Mouse (Mus musculus): Measurements from ENCODE around the gene Hist1h4f. TPM values are rescaled to one million over a fixed set of nuclear protein-coding genes. Genes with fewer than 3 reads are reported as not detected.
"Not testable (repeated sequence)": the region's sequence is repeated elsewhere in the genome, so short reads cannot be mapped to it uniquely, and the experiment has no call there.

The Hist1h4f gene
- polyA plus RNA-seq, 1 experiment from 2014 or later = 0.80 TPM

- ATAC-seq (ENCODE audit: low FRiP score) = no peak
- Histone ChIP-seq H3K4me3 (ENCODE audit: low read depth, low read length) (no peak overlapping the region), H3K9ac (ENCODE audit: low read depth, low read length) (no peak overlapping the region), H3K27me3 (ENCODE audit: control insufficient read depth, insufficient read depth, low read length) (no peaks in the 10 kb centered on the region), H3K4me2 (replicated peaks; ENCODE audit: low read depth, low read length) (no peak overlapping the region), H3K36me3 (ENCODE audit: control insufficient read depth, insufficient read depth, low read length) (no peaks in the 10 kb centered on the region), H3K9me3 (ENCODE audit: control insufficient read depth, low read length) (no peaks in the 10 kb centered on the region), H3K4me1 (replicated peaks; ENCODE audit: control insufficient read depth, insufficient read depth, low read length) (0 out of 2 replicates have a peak, but pooled peaks cover 2% of the 10 kb centered on the region), H3K27ac (ENCODE audit: low read depth, low read length) (no peak overlapping the region)
- WGBS = 95% methylated on average over 3 of the region's 3 CpGs
- no peak for DNase-seq (ENCODE audit: low spot score)
Observed at GRCm38 (mm10) chr13:23541497-23541896, 10.0 kb downstream of the Hist1h4f start.

GRCm38 (mm10) chr13:23539821-23540220, 11.6 kb downstream of the Hist1h4f start:
- DNase-seq (ENCODE audit: low spot score); H3K27ac ChIP-seq (ENCODE audit: low read depth, low read length); H3K27me3 ChIP-seq (ENCODE audit: control insufficient read depth, insufficient read depth, low read length); H3K4me2 ChIP-seq (replicated peaks; ENCODE audit: low read depth, low read length); ATAC-seq (ENCODE audit: low FRiP score); H3K4me1 ChIP-seq (replicated peaks; ENCODE audit: control insufficient read depth, insufficient read depth, low read length); H3K36me3 ChIP-seq (ENCODE audit: control insufficient read depth, insufficient read depth, low read length); H3K9me3 ChIP-seq (ENCODE audit: control insufficient read depth, low read length); H3K4me3 ChIP-seq (ENCODE audit: low read depth, low read length); H3K9ac ChIP-seq (ENCODE audit: low read depth, low read length): not testable (repeated sequence)
- WGBS = 76% methylated on average over 1 of the region's 1 CpGs

- H3K4me2 ChIP-seq (replicated peaks; ENCODE audit: low read depth, low read length) = no peak overlapping the region
- no peaks in the 10 kb centered on the region for H3K9me3 ChIP-seq (ENCODE audit: control insufficient read depth, low read length)
- ATAC-seq (ENCODE audit: low FRiP score) (no peak), DNase-seq (ENCODE audit: low spot score) (no peak)
- no peak overlapping the region for H3K27ac ChIP-seq (ENCODE audit: low read depth, low read length)
- no peak overlapping the region for H3K4me3 ChIP-seq (ENCODE audit: low read depth, low read length)
- H3K27me3 ChIP-seq (ENCODE audit: control insufficient read depth, insufficient read depth, low read length) = no peaks in the 10 kb centered on the region
- H3K4me1 ChIP-seq (replicated peaks; ENCODE audit: control insufficient read depth, insufficient read depth, low read length) = 0 out of 2 replicates have a peak, but pooled peaks cover 4% of the 10 kb centered on the region
- 72% methylated on average over 5 of the region's 5 CpGs for WGBS
- H3K9ac ChIP-seq (ENCODE audit: low read depth, low read length) = no peak overlapping the region
- no peaks in the 10 kb centered on the region for H3K36me3 ChIP-seq (ENCODE audit: control insufficient read depth, insufficient read depth, low read length)
Observed at GRCm38 (mm10) chr13:23538249-23538648, 13.2 kb downstream of the Hist1h4f start.

GRCm38 (mm10) chr13:23537006-23537710, 14.3 kb downstream of the Hist1h4f start:
- Histone ChIP-seq H3K36me3 (ENCODE audit: control insufficient read depth, insufficient read depth, low read length) (no peaks in the 10 kb centered on the region), H3K9ac (ENCODE audit: low read depth, low read length) (no peak overlapping the region), H3K4me1 (replicated peaks; ENCODE audit: control insufficient read depth, insufficient read depth, low read length) (peaks cover 8% of the 10 kb centered on the region; the same call in 1 of the 2 replicates), H3K27me3 (ENCODE audit: control insufficient read depth, insufficient read depth, low read length) (no peaks in the 10 kb centered on the region), H3K27ac (ENCODE audit: low read depth, low read length) (no peak overlapping the region), H3K9me3 (ENCODE audit: control insufficient read depth, low read length) (no peaks in the 10 kb centered on the region), H3K4me3 (ENCODE audit: low read depth, low read length) (peak overlapping the region; percentile 43; the same call in 1 of the 2 replicates), H3K4me2 (replicated peaks; ENCODE audit: low read depth, low read length) (peak overlapping the region; percentile 67; the same call in 1 of the 2 replicates)
- ATAC-seq (ENCODE audit: low FRiP score) (no peak), DNase-seq (ENCODE audit: low spot score) (no peak)
- WGBS = 87% methylated on average over 3 of the region's 3 CpGs

- peak overlapping the region; percentile 67 for H3K4me2 ChIP-seq (replicated peaks; ENCODE audit: low read depth, low read length)
- H3K27ac ChIP-seq (ENCODE audit: low read depth, low read length) = peak overlapping the region; percentile 82
- H3K4me3 ChIP-seq (ENCODE audit: low read depth, low read length) = peak overlapping the region; percentile 43
- DNase-seq (ENCODE audit: low spot score) = peak; percentile 40
- ATAC-seq (ENCODE audit: low FRiP score) = no peak
- WGBS = 25% methylated on average over 7 of the region's 7 CpGs
- H3K9me3 ChIP-seq (ENCODE audit: control insufficient read depth, low read length) = no peaks in the 10 kb centered on the region
- no peaks in the 10 kb centered on the region for H3K27me3 ChIP-seq (ENCODE audit: control insufficient read depth, insufficient read depth, low read length)
- peak overlapping the region; percentile 31 for H3K9ac ChIP-seq (ENCODE audit: low read depth, low read length)
- no peaks in the 10 kb centered on the region for H3K36me3 ChIP-seq (ENCODE audit: control insufficient read depth, insufficient read depth, low read length)
- H3K4me1 ChIP-seq (replicated peaks; ENCODE audit: control insufficient read depth, insufficient read depth, low read length) = peaks cover 8% of the 10 kb centered on the region; the same call in 1 of the 2 replicates
Observed at GRCm38 (mm10) chr13:23536076-23536822, 15.2 kb downstream of the Hist1h4f start.

- DNase-seq (ENCODE audit: low spot score) = peak; percentile 91
- peak within 1 kb of the TSS; percentile 77 for H3K9ac ChIP-seq (ENCODE audit: low read depth, low read length)
- not testable (repeated sequence) for H3K4me1 ChIP-seq (replicated peaks; ENCODE audit: control insufficient read depth, insufficient read depth, low read length); H3K36me3 ChIP-seq (ENCODE audit: control insufficient read depth, insufficient read depth, low read length); H3K27me3 ChIP-seq (ENCODE audit: control insufficient read depth, insufficient read depth, low read length); H3K9me3 ChIP-seq (ENCODE audit: control insufficient read depth, low read length)
- WGBS = under 1% methylated on average over 51 of the region's 62 CpGs
- H3K4me2 ChIP-seq (replicated peaks; ENCODE audit: low read depth, low read length) = peak within 1 kb of the TSS; percentile 67
- peak within 1 kb of the TSS; percentile 43 for H3K4me3 ChIP-seq (ENCODE audit: low read depth, low read length)
- ATAC-seq (ENCODE audit: low FRiP score) = peak; percentile 92
- peak within 1 kb of the TSS; percentile 82 for H3K27ac ChIP-seq (ENCODE audit: low read depth, low read length)
Observed at GRCm38 (mm10) chr13:23535137-23536075, 16.0 kb downstream of the Hist1h4f start, which contains the start of gene Hist1h3g. Hist1h3g (plus strand) TSS chr13:23535422.

- Histone ChIP-seq H3K4me1 (replicated peaks; ENCODE audit: control insufficient read depth, insufficient read depth, low read length) (peaks cover 8% of the 10 kb centered on the region; the same call in 1 of the 2 replicates), H3K9ac (ENCODE audit: low read depth, low read length) (peak overlapping the region; percentile 77), H3K4me2 (replicated peaks; ENCODE audit: low read depth, low read length) (peak overlapping the region; percentile 67), H3K9me3 (ENCODE audit: control insufficient read depth, low read length) (no peaks in the 10 kb centered on the region), H3K36me3 (ENCODE audit: control insufficient read depth, insufficient read depth, low read length) (no peaks in the 10 kb centered on the region), H3K27ac (ENCODE audit: low read depth, low read length) (peak overlapping the region; percentile 81), H3K4me3 (ENCODE audit: low read depth, low read length) (peak overlapping the region; percentile 43), H3K27me3 (ENCODE audit: control insufficient read depth, insufficient read depth, low read length) (no peaks in the 10 kb centered on the region)
- WGBS = under 1% methylated on average over 15 of the region's 15 CpGs
- DNase-seq (ENCODE audit: low spot score) = peak; percentile 63
- ATAC-seq (ENCODE audit: low FRiP score) = peak; percentile 3; the same call in 1 of the 2 replicates
Observed at GRCm38 (mm10) chr13:23534368-23535131, 16.9 kb downstream of the Hist1h4f start.

Measured in hindbrain, embryonic 11.5 days (tissue).